Mouse (Mus musculus) midbrain, embryonic 12.5 days (tissue): ENCODE measurements around the gene Impad1. TPM values are rescaled to one million over a fixed set of nuclear protein-coding genes. Genes with fewer than 3 reads are reported as not detected.
A peak's percentile ranks its signal among the peaks of the same experiment; 100 is the strongest.

Experiments used
- ATAC-seq: fragments of 200-750 bp; cut with Nextera tagmentation; 2 replicates; pipeline ENCODE4 v1.8.0; 2017; ENCODE audit warnings: low read depth, moderate TSS enrichment, moderate library complexity; ENCODE audit not compliant: low FRiP score
- H3K27ac ChIP-seq: fragments of 300-500 bp; sonication (generic); replicated peaks from 2 replicates; pipeline ENCODE4 v1.5.1; 2016; ENCODE audit warnings: mild to moderate bottlenecking
- H3K27me3 ChIP-seq: fragments of 300-500 bp; sonication (generic); 2 replicates; pipeline ENCODE4 v1.6.1; 2016; ENCODE audit warnings: mild to moderate bottlenecking
- H3K36me3 ChIP-seq: fragments of 300-500 bp; sonication (generic); 2 replicates; pipeline ENCODE4 v1.6.1; 2016
- H3K4me1 ChIP-seq: fragments of 300-500 bp; sonication (generic); 2 replicates; pipeline ENCODE4 v1.6.1; 2016
- H3K4me2 ChIP-seq: fragments of 300-500 bp; sonication (generic); replicated peaks from 2 replicates; pipeline ENCODE4 v1.6.1; 2016; ENCODE audit warnings: mild to moderate bottlenecking, moderate library complexity
- H3K4me3 ChIP-seq: fragments of 300-500 bp; sonication (generic); 2 replicates; pipeline ENCODE4 v1.5.1; 2016; ENCODE audit warnings: mild to moderate bottlenecking
- H3K9ac ChIP-seq: fragments of 300-500 bp; sonication (generic); replicated peaks from 2 replicates; pipeline ENCODE4 v1.6.1; 2016; ENCODE audit warnings: mild to moderate bottlenecking, moderate library complexity
- H3K9me3 ChIP-seq: fragments of 300-500 bp; sonication (generic); 2 replicates; pipeline ENCODE4 v1.6.1; 2016; ENCODE audit warnings: mild to moderate bottlenecking
- WGBS: fragments of 180-500 bp; shearing (Covaris S2); methylation state at CpG from one replicate; pipeline ENCODE4 v1.1.7; 2016; 5-methylcytosine and 5-hydroxymethylcytosine counted together
- polyA plus RNA-seq: library from polyadenylated mRNA; unstranded; fragments of >200 nt; fragmentation: Nextera tagmentation; extraction: Ambion mirVana; gene quantifications from 2 replicates; pipeline ENCODE4 v1.2.1, GENCODE M21; 2016

The Impad1 gene
- 47.3 and 48.8 TPM in 2 replicates for polyA plus RNA-seq

DNA sequence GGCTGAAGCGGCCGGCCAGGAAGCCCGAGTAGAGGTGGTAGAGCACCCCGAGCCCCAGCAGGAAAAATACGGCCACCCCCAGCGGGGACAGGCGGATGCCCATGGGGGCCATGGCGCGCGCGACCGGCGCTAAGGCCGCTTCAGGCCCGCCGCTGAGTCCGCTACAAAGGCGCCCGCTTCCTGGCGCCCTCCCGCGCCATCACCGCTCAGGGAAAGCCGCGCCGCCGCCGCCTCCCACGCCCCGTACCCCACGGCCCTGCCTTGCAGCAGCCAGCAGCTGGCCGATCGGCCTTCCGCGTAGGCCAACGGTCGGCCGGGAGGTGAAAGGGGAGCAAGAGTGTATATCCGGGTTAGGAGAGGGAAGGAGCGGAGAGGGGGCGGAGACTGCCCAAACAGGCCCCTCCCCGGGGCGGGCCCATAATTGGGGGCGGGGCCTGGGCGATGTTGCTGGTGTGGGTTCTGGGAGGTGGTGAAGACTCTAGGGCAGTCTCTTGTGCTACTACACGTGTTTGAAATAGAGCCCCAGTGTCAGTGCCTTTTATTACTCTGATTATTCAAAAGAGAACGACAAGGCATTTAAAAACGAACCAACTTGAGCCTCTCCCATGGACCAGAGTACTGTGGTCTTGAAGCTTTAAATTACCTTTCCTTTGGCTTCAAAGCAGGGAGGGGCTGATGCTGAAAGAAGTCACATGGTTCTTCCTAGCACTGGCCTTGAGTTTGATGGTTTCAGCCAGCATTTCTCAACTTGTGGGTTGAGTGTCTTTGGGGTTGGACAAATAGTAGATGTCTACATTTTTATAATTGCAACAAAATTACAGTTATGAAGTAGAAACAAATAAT, at the start of gene Impad1:
Impad1 (minus strand) TSS at position 364 of the 843 bp plus-strand sequence.
- peak; percentile 96 for ATAC-seq
- Histone ChIP-seq H3K4me3 (peak within 1 kb of the TSS; percentile 96), H3K4me1 (peaks cover 12% of the 10 kb centered on the region), H3K4me2 (peak within 1 kb of the TSS; percentile 64), H3K36me3 (0 out of 2 replicates have a peak, but pooled peaks cover 6% of the 10 kb centered on the region), H3K27ac (peak within 1 kb of the TSS; percentile 83), H3K9me3 (no peaks in the 10 kb centered on the region), H3K9ac (peak within 1 kb of the TSS; percentile 92), H3K27me3 (no peaks in the 10 kb centered on the region)
- under 1% methylated on average over 46 of the region's 48 CpGs for WGBS

DNA sequence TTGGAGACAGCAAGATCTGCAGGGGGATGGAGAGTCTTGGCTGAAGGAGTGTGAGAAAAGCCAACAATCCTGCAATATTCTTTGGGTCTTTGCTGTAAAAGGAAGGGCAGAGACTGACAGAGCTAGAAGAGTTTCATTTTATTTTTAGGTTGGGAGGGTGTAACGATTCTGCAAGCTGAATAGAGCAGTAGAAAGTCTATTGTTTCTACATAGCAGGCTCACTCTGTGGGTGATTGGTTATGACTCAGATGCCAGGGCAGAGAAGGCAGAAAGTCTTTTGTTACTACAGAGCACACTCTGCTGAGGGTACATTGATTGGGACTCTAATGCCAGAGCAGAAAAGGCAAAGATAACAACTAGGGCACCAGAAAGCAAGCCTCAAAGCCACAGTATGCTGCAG, 47.0 kb upstream of the Impad1 start:
- no peak for ATAC-seq
- Histone ChIP-seq H3K4me1 (no peaks in the 10 kb centered on the region), H3K36me3 (no peaks in the 10 kb centered on the region), H3K27me3 (no peaks in the 10 kb centered on the region), H3K9me3 (no peaks in the 10 kb centered on the region), H3K9ac (no peak overlapping the region), H3K4me3 (no peak overlapping the region), H3K27ac (no peak overlapping the region), H3K4me2 (no peak overlapping the region)
- 57% methylated on average over 1 of the region's 1 CpGs for WGBS

DNA sequence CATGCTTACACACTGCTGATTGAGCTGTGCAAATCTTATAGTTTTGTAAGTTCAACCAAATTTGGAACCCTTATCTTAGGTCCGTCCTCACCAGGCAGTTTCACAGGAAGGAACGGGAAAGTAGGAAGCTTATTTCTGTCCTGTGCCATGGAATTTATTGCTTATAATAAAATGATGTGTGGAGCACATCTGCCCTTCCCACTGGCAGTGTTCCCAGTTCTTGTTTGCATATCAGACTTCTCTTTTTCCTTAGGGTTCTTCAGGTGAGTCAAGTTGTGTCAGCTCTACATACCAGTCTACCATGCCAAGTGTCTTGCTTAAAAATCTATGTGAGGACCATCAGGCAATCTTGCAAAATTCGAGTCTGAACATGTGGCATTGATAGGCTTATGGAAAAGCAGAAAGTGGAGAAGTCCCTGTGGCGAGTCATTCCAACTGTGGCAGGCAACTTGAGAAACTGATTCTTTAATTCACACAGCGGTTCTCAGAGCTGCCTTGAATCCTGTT, 40.7 kb upstream of the Impad1 start:
- H3K4me2 ChIP-seq = no peak overlapping the region
- no peak overlapping the region for H3K9ac ChIP-seq
- no peak for ATAC-seq
- WGBS = 78% methylated on average over 5 of the region's 5 CpGs
- H3K36me3 ChIP-seq = no peaks in the 10 kb centered on the region
- H3K27ac ChIP-seq = no peak overlapping the region
- no peaks in the 10 kb centered on the region for H3K27me3 ChIP-seq
- H3K4me3 ChIP-seq = no peak overlapping the region
- H3K4me1 ChIP-seq = no peaks in the 10 kb centered on the region
- H3K9me3 ChIP-seq = no peaks in the 10 kb centered on the region

DNA sequence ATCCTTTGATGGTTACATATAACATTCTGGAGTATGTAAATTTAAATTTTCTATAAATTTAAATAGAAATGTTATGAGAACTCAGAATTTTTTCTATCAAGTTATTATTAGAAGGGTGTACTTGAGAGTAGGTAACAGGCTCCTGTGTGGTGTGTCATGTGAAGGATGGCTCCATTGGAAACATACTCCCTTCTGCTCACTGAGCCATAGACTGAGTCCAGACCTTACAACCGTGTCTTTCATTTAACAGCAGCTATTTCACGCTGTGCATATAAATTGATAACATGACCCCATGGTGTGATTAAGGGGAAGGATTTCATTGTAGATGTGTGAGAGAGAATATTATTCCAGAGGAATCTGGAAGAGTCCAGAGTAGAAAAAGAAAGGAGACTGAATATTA, 35.0 kb upstream of the Impad1 start:
- 61% methylated on average over 2 of the region's 2 CpGs for WGBS
- no peaks in the 10 kb centered on the region for H3K36me3 ChIP-seq

DNA sequence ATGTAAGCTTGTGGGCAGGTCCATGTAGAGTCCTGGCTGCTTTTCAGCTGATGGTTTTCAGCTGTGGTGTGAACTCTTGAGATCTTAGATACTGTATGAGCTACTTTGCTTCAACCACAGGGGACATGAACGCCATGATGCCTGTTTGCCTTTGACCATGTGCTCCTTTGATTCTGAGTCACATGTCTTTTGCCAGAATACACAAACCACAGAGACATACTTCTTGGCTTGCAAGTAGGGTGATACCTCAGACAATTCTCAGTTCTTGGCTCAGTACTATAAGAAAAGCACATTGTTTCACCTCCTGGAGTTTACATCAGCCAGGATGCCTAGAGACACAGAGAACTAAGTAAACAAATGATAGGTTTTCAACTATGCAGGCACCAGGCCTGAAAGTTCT, 29.0 kb upstream of the Impad1 start:
- H3K9ac ChIP-seq = no peak overlapping the region
- H3K4me1 ChIP-seq = no peaks in the 10 kb centered on the region
- WGBS = 89% methylated on average over 1 of the region's 1 CpGs
- H3K27ac ChIP-seq = no peak overlapping the region
- no peak overlapping the region for H3K4me2 ChIP-seq
- ATAC-seq = no peak
- H3K9me3 ChIP-seq = no peaks in the 10 kb centered on the region
- H3K27me3 ChIP-seq = no peaks in the 10 kb centered on the region
- H3K4me3 ChIP-seq = no peak overlapping the region
- H3K36me3 ChIP-seq = no peaks in the 10 kb centered on the region

More for the DNA sequence above, 35.0 kb upstream of the Impad1 start:
- Histone ChIP-seq H3K4me1 (no peaks in the 10 kb centered on the region), H3K27ac (no peak overlapping the region), H3K4me2 (no peak overlapping the region), H3K9me3 (no peaks in the 10 kb centered on the region), H3K27me3 (no peaks in the 10 kb centered on the region), H3K4me3 (no peak overlapping the region), H3K9ac (no peak overlapping the region)
- ATAC-seq = no peak

DNA sequence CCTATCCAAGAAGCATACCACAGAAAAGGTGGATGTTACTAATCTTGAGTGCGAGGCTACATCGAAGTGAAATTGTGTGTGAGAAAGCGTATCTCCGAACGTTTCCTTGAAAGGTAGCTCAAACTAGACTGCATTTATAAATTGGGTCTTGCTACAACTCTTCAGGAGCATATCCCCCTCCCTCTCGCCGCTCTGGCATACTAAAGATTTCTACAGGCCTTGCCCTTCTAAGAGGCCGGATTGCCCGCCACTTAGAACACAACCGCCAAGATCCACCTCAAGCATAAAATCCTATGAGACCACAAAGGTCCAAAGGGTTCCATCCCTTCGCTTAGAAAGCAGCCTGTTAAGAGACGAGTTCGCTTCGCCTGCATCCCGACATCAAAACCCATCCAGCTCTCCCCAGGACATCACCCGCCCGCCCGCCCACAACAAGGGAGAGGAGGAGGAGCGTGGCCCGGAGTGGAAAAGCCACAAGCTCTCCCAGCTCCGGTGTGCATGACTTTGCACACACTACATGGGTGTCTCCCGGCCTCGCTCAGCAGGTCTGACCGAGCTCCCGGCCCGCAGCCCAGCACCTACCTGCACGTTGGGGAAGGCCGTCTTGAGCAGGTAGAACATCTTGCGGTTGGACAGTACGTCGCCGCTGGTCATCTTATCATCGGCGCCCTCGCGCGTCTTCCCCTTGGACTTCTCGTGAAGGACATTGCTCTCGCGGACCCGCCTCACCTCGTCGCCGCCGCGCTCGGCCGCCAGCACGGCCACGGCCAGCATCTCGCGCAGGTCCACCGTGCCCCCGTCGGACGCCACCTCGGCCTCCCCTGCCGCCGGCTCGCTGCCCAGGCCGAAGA, 789 bp downstream of the Impad1 start:
- peak overlapping the region; percentile 96 for H3K4me3 ChIP-seq
- peak; percentile 68 for ATAC-seq
- no peaks in the 10 kb centered on the region for H3K27me3 ChIP-seq
- peaks cover 12% of the 10 kb centered on the region for H3K4me1 ChIP-seq
- H3K36me3 ChIP-seq = peaks cover 13% of the 10 kb centered on the region
- peak overlapping the region; percentile 83 for H3K27ac ChIP-seq
- peak overlapping the region; percentile 92 for H3K9ac ChIP-seq
- peak overlapping the region; percentile 64 for H3K4me2 ChIP-seq
- H3K9me3 ChIP-seq = peaks cover 3% of the 10 kb centered on the region; the same call in 1 of the 2 replicates
- 1% methylated on average over 60 of the region's 61 CpGs for WGBS

DNA sequence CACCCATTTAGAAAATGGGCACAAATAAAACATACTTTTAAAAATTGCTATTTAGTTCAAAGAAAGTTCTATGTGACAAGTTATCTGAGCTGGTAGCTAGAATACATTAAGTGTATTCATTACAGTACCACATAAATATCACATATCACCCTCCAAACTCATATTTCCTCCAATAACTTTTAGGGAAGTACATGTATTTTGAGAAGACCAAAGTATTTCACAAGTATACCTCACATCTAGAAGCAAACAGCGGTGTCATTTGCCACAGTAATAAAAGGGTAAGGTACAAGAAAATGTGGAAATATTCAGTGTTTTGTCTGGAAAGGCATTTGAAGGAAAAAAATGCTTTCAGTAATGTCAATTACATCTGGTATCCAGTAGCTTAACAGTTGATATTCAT, 2.0 kb downstream of the Impad1 start:
- H3K4me2 ChIP-seq = peak overlapping the region; percentile 64
- ATAC-seq = no peak
- peak overlapping the region; percentile 96 for H3K4me3 ChIP-seq
- H3K27me3 ChIP-seq = no peaks in the 10 kb centered on the region
- 89% methylated on average over 1 of the region's 1 CpGs for WGBS
- peaks cover 18% of the 10 kb centered on the region for H3K36me3 ChIP-seq
- H3K27ac ChIP-seq = no peak overlapping the region
- peaks cover 12% of the 10 kb centered on the region for H3K4me1 ChIP-seq
- peaks cover 7% of the 10 kb centered on the region; the same call in 1 of the 2 replicates for H3K9me3 ChIP-seq
- no peak overlapping the region for H3K9ac ChIP-seq

DNA sequence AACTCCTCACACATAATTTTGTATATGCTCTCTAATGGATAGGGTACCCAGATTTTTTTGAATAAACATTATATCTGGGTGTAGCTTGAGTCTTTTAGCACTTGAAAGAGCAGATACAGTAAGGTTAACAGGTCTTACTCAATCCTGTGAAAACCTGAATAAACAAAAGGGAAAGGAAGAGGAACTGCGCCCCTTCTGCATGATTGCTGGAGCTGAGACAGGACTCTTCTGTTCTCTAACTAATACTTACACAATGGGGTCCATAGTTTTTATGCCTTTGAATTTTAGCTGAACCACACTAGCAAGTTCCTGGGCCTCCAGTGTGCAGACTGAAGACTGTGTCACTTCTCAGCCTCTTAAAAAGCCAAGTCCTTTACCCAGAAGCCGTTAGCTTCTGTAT, 8.0 kb downstream of the Impad1 start:
- H3K36me3 ChIP-seq = peaks cover 40% of the 10 kb centered on the region

DNA sequence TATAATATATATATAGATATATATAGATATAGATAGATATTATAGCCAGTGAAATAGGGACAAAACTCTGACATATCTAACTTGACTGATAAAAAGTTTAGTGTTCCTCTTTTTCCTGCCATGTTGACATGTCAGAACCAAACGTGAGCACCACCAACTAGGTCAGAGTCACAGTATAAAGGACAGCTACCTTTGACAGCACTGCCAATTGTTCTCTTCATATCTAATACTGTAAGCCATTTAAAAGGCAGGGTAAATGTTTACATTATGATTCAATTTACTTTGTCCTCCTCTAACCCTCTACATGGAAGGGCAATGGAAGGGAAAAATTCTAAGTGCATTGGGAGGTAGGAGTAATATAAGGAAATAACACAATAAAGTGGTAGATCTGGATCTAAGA, 8.8 kb downstream of the Impad1 start:
- WGBS = 92% methylated on average over 1 of the region's 1 CpGs
- no peak for ATAC-seq
- H3K4me3 ChIP-seq = no peak overlapping the region
- no peaks in the 10 kb centered on the region for H3K4me1 ChIP-seq
- no peak overlapping the region for H3K4me2 ChIP-seq
- peaks cover 16% of the 10 kb centered on the region; the same call in 1 of the 2 replicates for H3K9me3 ChIP-seq
- H3K9ac ChIP-seq = no peak overlapping the region
- no peak overlapping the region for H3K27ac ChIP-seq
- peaks cover 38% of the 10 kb centered on the region for H3K36me3 ChIP-seq
- no peaks in the 10 kb centered on the region for H3K27me3 ChIP-seq

More for the DNA sequence above, 8.0 kb downstream of the Impad1 start:
- no peaks in the 10 kb centered on the region for H3K4me1 ChIP-seq
- WGBS = 96% methylated on average over 2 of the region's 2 CpGs
- H3K9ac ChIP-seq = no peak overlapping the region
- H3K4me2 ChIP-seq = no peak overlapping the region
- no peak for ATAC-seq
- peaks cover 16% of the 10 kb centered on the region; the same call in 1 of the 2 replicates for H3K9me3 ChIP-seq
- H3K27ac ChIP-seq = no peak overlapping the region
- H3K27me3 ChIP-seq = no peaks in the 10 kb centered on the region
- no peak overlapping the region for H3K4me3 ChIP-seq

DNA sequence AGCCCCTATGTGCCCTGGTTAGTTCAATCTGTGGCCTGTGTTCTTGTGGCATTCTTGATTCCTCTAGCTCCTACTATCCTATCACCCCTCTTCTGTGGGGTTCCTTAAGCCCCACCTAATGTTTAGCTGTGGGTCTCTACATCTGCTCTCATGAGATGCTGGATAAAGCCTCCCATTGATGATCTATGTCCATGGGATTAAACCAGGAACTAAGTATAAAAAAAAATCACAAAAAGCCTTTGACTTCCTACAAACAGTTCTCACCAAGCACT, 9.5 kb downstream of the Impad1 start:
- Histone ChIP-seq H3K9me3 (peaks cover 16% of the 10 kb centered on the region; the same call in 1 of the 2 replicates), H3K36me3 (peaks cover 38% of the 10 kb centered on the region)
- ATAC-seq = no peak

DNA sequence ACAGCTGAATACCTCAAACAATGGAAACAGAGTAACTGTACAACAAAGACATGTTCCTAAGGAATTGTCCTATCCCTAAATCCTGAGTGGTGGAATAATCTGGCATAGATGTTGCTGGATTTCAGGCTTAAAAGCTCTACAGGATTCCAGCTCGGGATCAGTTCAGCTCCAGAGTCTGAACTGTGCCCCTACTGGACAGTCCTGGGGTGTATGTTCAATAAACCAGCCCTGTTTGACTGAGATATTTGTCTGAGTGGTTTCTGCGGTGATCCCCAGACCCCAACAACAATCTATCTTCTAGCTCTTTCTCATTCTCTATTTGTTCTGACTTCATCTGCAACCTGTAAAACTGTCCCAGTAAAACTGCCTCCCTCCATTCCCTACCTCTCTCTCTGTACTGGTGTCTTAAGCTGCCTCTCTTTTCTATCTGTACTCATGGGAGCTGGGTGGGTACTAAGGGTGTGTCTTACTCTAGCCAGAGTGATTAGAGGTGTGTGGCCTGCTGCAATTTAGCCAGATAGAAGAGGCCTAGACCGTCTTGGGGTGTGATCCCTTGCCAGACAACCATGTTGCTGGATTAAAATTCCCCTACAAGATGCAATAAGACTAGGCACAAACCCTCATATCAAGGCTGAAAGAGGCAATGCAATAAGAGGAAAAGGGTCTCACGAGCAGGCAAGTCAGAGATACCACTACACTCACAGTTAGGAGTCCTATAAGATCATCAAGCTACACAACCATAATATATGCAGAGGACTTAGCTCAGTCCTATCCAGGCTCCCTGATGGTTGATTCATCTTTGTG, 10.1 kb downstream of the Impad1 start:
- no peak for ATAC-seq
- 96% methylated on average over 4 of the region's 4 CpGs for WGBS
- no peaks in the 10 kb centered on the region for H3K27me3 ChIP-seq

More for the DNA sequence above, 9.5 kb downstream of the Impad1 start:
- H3K27me3 ChIP-seq = no peaks in the 10 kb centered on the region
- no peak overlapping the region for H3K9ac ChIP-seq
- no peaks in the 10 kb centered on the region for H3K4me1 ChIP-seq
- no peak overlapping the region for H3K4me2 ChIP-seq
- no peak overlapping the region for H3K4me3 ChIP-seq
- H3K27ac ChIP-seq = no peak overlapping the region

More for the DNA sequence above, 10.1 kb downstream of the Impad1 start:
- Histone ChIP-seq H3K27ac (no peak overlapping the region), H3K9ac (no peak overlapping the region), H3K36me3 (peaks cover 39% of the 10 kb centered on the region), H3K4me3 (no peak overlapping the region), H3K4me2 (no peak overlapping the region), H3K9me3 (peaks cover 16% of the 10 kb centered on the region; the same call in 1 of the 2 replicates), H3K4me1 (no peaks in the 10 kb centered on the region)
